Mouse (Mus musculus) bone marrow macrophage, adult 2 months (primary cell): ENCODE data around the gene Tent5b. TPM values are rescaled to one million over a fixed set of nuclear protein-coding genes. Genes with fewer than 3 reads are reported as not detected.
A peak's percentile ranks its signal among the peaks of the same experiment; 100 is the strongest.

ENCODE experiments used
- H3K27ac ChIP-seq: 2 replicates; pipeline ENCODE4 v1.5.1; 2012; ENCODE audit warnings: low read depth, low read length; ENCODE audit not compliant: insufficient read depth
- H3K4me1 ChIP-seq: 2 replicates; pipeline ENCODE4 v1.6.1; 2012; ENCODE audit warnings: low read length; ENCODE audit not compliant: control insufficient read depth, insufficient read depth
- H3K4me3 ChIP-seq: 2 replicates; pipeline ENCODE4 v1.5.1; 2012; ENCODE audit warnings: mild to moderate bottlenecking, low read length, moderate library complexity; ENCODE audit not compliant: insufficient read depth
- CTCF ChIP-seq: IDR thresholded peaks from 2 replicates; pipeline ENCODE4 v1.5.1; 2012; ENCODE audit warnings: low read depth, mild to moderate bottlenecking, low read length, moderate library complexity
- POLR2A ChIP-seq: IDR thresholded peaks from 2 replicates; pipeline ENCODE4 v1.6.1; 2012; ENCODE audit warnings: mild to moderate bottlenecking, low read depth, low read length, borderline replicate concordance
- polyA plus RNA-seq: library from polyadenylated mRNA; stranded (reverse); fragments of >200 nt; gene quantifications from 2 replicates; pipeline ENCODE4 v1.2.4, GENCODE M21; 2012; ENCODE audit not compliant: missing spikeins, insufficient read depth, insufficient read length

Tent5b gene
- polyA plus RNA-seq, 1 experiment = not detected

DNA sequence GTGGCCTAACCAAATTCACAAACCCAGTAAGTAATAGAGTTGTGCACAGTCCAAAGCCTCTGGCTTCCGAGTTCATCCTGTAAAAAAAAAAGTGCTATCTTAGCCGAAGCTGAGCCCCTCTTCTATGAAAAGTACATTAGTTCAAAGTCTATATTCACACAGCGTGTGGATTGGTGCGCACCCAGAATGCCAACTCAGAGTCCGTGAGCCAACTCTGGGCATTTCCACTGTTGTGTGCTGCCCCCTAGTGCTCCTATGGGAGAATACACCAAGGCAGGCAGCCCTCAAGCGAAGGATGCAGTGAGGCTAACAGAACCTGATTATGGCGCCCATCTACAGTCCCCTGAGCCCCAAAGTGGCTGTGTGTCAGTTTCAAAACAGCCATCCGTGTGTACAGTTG lies 33.0 kb downstream of the Tent5b start:
- TF ChIP-seq CTCF (peak; percentile 76), POLR2A (no peak)
- Histone ChIP-seq H3K4me1 (no peaks in the 10 kb centered on the region), H3K27ac (no peak overlapping the region)

GRCm38 (mm10) chr4:133518601-133519368 lies 38.9 kb downstream of the Tent5b start, which contains the start of gene Kdf1:
Gene Kdf1 (plus strand): TSS chr4:133518963.
- H3K4me3 ChIP-seq = peak within 1 kb of the TSS; percentile 44
- H3K4me1 ChIP-seq = no peaks in the 10 kb centered on the region
- no peak within 1 kb of the TSS for H3K27ac ChIP-seq
- no peak for TF ChIP-seq CTCF
- no peak for TF ChIP-seq POLR2A

More for the DNA sequence above, 33.0 kb downstream of the Tent5b start:
- H3K4me3 ChIP-seq = no peak overlapping the region

DNA sequence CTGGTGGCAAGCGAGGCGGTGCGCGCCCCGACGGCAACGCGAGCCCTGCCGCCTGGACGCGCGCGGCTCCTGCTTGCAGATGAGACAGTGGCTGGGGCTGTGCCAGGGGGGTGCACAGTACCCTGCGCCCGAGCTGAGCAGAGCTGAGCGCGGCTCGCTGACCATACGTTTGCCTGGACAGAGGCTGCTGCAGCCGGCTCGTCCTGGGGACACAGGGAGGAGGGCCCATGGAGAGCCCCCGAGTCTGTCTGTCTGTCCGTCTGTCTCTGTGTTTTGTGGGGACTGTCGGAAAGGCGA lies 39.4 kb downstream of the Tent5b start:
- TF ChIP-seq POLR2A = no peak
- TF ChIP-seq CTCF = no peak
- no peak overlapping the region for H3K27ac ChIP-seq
- peak overlapping the region; percentile 44 for H3K4me3 ChIP-seq
- H3K4me1 ChIP-seq = no peaks in the 10 kb centered on the region

DNA sequence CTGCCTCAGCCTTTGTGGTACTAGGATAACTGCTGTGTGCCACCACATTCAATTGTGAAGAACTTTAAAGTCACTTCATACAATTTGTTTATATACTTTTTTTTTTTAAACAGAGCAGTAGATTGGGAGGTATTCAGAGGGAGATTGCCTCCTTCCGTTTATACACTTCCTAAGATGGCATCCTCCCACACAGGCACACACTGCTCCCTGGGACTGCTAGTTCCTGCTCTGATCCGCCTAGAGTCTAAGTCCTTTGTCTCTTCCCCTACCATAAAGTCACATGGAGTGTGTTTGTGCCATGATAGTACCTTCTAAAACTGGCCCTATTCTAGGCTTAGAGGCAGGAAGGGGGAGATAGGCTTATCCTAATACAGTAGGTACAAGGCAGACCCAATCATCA lies 41.6 kb downstream of the Tent5b start:
- no peak for TF ChIP-seq POLR2A
- TF ChIP-seq CTCF = no peak
- Histone ChIP-seq H3K27ac (no peak overlapping the region), H3K4me1 (no peaks in the 10 kb centered on the region), H3K4me3 (no peak overlapping the region)

- no peak for TF ChIP-seq POLR2A
- no peak for TF ChIP-seq CTCF
- no peak overlapping the region for H3K4me3 ChIP-seq
- H3K4me1 ChIP-seq = no peaks in the 10 kb centered on the region
- no peak overlapping the region for H3K27ac ChIP-seq
Measured at GRCm38 (mm10) chr4:133527788-133528187, 47.9 kb downstream of the Tent5b start.

DNA sequence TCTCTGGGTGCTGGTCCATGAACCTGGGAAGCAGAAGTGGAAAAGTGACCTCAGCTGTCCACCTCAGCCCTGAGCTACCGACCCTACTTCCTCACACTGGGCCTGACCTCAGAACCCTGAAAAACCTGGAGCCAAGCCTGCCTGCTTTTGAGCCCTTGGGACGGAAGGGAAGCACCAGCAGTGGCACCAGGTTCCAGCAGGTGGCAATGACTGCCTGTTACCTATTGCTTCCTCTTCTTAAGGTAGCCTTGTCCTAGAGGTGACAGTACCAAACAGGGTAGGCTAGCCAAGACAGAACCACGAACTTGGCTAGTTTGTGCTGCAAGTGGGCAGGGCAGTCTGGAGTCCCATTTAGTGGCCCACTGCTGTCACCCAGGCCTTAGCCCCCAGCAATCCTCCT lies 52.8 kb downstream of the Tent5b start:
- H3K4me3 ChIP-seq = no peak overlapping the region
- TF ChIP-seq CTCF (no peak), POLR2A (no peak)
- H3K27ac ChIP-seq = no peak overlapping the region
- no peaks in the 10 kb centered on the region for H3K4me1 ChIP-seq

DNA sequence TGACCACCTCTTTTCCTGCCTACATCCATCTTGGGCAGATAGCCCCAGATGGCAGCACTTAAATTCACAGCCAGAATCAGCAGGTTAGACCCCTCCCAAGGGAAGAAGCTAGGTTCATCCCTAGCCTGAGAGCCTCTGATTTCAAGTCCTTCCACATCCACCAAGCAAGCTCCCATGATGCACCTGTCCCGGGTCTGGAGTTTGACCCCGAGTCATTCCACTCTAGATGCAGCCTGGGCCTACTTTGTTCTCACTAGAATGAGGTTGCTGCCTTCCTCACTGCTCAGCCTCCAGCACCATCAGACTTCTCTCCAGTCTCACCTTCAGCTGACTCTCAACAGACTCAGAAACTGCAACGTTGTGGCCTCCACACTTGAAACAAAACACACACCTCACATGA lies 56.1 kb downstream of the Tent5b start:
- TF ChIP-seq POLR2A = no peak
- TF ChIP-seq CTCF = no peak
- peaks cover 8% of the 10 kb centered on the region for H3K4me1 ChIP-seq
- no peak overlapping the region for H3K4me3 ChIP-seq
- no peak overlapping the region for H3K27ac ChIP-seq

- Histone ChIP-seq H3K27ac (no peak overlapping the region), H3K4me1 (peaks cover 13% of the 10 kb centered on the region), H3K4me3 (no peak overlapping the region)
- TF ChIP-seq CTCF = no peak
- TF ChIP-seq POLR2A = no peak
Measured at GRCm38 (mm10) chr4:133536652-133537051, 56.7 kb downstream of the Tent5b start.

Other genes with a start within 250 kb of the Tent5b start
- gene Map3k6, start 239.3 kb upstream of the Tent5b start, polyA plus RNA-seq = 1.2 and 1.6 TPM in 2 replicates
- not detected in 2 replicates for gene Sytl1, start 217.0 kb upstream of the Tent5b start, polyA plus RNA-seq
- gene Tmem222, start 202.3 kb upstream of the Tent5b start, polyA plus RNA-seq = 36.1 and 40.8 TPM in 2 replicates
- gene Wdtc1, start 126.7 kb upstream of the Tent5b start, polyA plus RNA-seq = 30.5 TPM in 2 replicates
- gene Slc9a1, start 110.4 kb upstream of the Tent5b start, polyA plus RNA-seq = 27.7 and 31.6 TPM in 2 replicates
- 1.0 TPM in 1 of 2 replicates, not detected in the other for gene Trnp1, start 18.4 kb downstream of the Tent5b start, polyA plus RNA-seq
- gene Kdf1, start 38.8 kb downstream of the Tent5b start, polyA plus RNA-seq = not detected in 2 replicates
- gene Nudc, start 65.9 kb downstream of the Tent5b start, polyA plus RNA-seq = 107 and 110 TPM in 2 replicates
- gene Nr0b2, start 73.2 kb downstream of the Tent5b start, polyA plus RNA-seq = not detected in 2 replicates
- gene Gpatch3, start 94.6 kb downstream of the Tent5b start, polyA plus RNA-seq = 12.9 and 17.4 TPM in 2 replicates
- gene Gpn2, start 104.2 kb downstream of the Tent5b start, polyA plus RNA-seq = 9.3 and 11.2 TPM in 2 replicates
- 2.5 and 3.3 TPM in 2 replicates for gene Sfn, start 122.0 kb downstream of the Tent5b start, polyA plus RNA-seq
- gene Zdhhc18, start 170.0 kb downstream of the Tent5b start, polyA plus RNA-seq = 19.4 and 27.4 TPM in 2 replicates
- gene Pigv, start 192.5 kb downstream of the Tent5b start, polyA plus RNA-seq = 15.5 and 16.6 TPM in 2 replicates